8 mouse cellular contexts compared by ENCODE assay signal in genomic region chr13:34154931-34155272, GRCm38 (mm10). TPM values are rescaled to one million over a fixed set of nuclear protein-coding genes. Genes with fewer than 3 reads are reported as not detected.
DNase-seq lines count a peak whose midpoint lies in the region; ATAC-seq and TF ChIP-seq lines count a peak whose summit lies in the region.

No protein-coding gene starts in this region.

- no peak for TF ChIP-seq POLR2A in kidney, adult 2 months (IDR thresholded peaks at IDR 0.05; ENCODE audit: low read depth, low read length)
- TF ChIP-seq POLR2A in myocyte (IDR thresholded peaks at IDR 0.05; ENCODE audit: insufficient read length, low read depth), result no peak

- peak overlapping the region; percentile 35; the same call in 1 of the 2 replicates for H3K4me2 ChIP-seq in liver, embryonic 11.5 days
- H3K4me2 ChIP-seq in myocyte (ENCODE audit: low read depth), result peak overlapping the region; percentile 87

- no peaks in the 10 kb centered on the region for H3K9me3 ChIP-seq in G1E (replicated peaks)
- no peaks in the 10 kb centered on the region for H3K9me3 ChIP-seq in liver, embryonic 11.5 days (ENCODE audit: control insufficient read depth, low read length)

- 14% methylated on average over 3 of the region's 3 CpGs for WGBS in kidney, adult 2 months
- 30% methylated on average over 3 of the region's 3 CpGs for WGBS in liver, embryonic 11.5 days

- 0 out of 2 replicates have a peak overlapping the region, but pooled peaks have one; percentile 16 for H3K27ac ChIP-seq in kidney, adult 2 months (ENCODE audit: insufficient read depth, low read depth, low read length)
- no peak overlapping the region for H3K27ac ChIP-seq in liver, embryonic 11.5 days (ENCODE audit: low read depth, low read length)

- no peak overlapping the region for H3K9ac ChIP-seq in liver, embryonic 11.5 days (ENCODE audit: low read depth, low read length)

- H3K79me2 ChIP-seq in myocyte (ENCODE audit: control insufficient read depth, insufficient read depth), result no peaks in the 10 kb centered on the region

- intact Hi-C loops in gastrocnemius, postnatal 14 days (cut with DNase I; ENCODE audit: low total_unique reads), result loop anchor here (2.0 kb wide), 1 partner anchor 110 kb away; no protein-coding TSS in a partner anchor

- DNase-seq in 416B (ENCODE audit: low read depth) (peak; percentile 77), G1E (ENCODE audit: low spot score) (no peak)
- peak; percentile 90 to 91 for DNase-seq in cerebellum, postnatal 14 days
- peak; percentile 36 for DNase-seq in gastrocnemius, postnatal 14 days
- peak; percentile 83 for DNase-seq in kidney, adult 2 months
- no peak for DNase-seq in liver, embryonic 11.5 days (ENCODE audit: low spot score)
- DNase-seq in thymus, postnatal 10 days (ENCODE audit: low spot score in 2 of 2), result peak; percentile 64 to 80

- peaks cover 29% of the 10 kb centered on the region for H3K4me1 ChIP-seq in G1E (ENCODE audit: insufficient read depth, low read depth, low read length)
- peaks cover 13% of the 10 kb centered on the region for H3K4me1 ChIP-seq in kidney, adult 2 months (ENCODE audit: control insufficient read depth, insufficient read depth, low read length)
- peaks cover 3% of the 10 kb centered on the region; the same call in 1 of the 2 replicates for H3K4me1 ChIP-seq in liver, embryonic 11.5 days (replicated peaks; ENCODE audit: control insufficient read depth, insufficient read depth, low read length)

- H3ac ChIP-seq in myocyte (ENCODE audit: control insufficient read depth, insufficient read length), result no peak overlapping the region

- H3K4me3 ChIP-seq in G1E (ENCODE audit: low read depth, low read length), result no peak overlapping the region
- H3K4me3 ChIP-seq in kidney, adult 2 months (ENCODE audit: insufficient read depth, low read depth, low read length), result peak overlapping the region; percentile 24
- no peak overlapping the region for H3K4me3 ChIP-seq in liver, embryonic 11.5 days (ENCODE audit: low read depth, low read length)
- no peak overlapping the region for H3K4me3 ChIP-seq in myocyte

- no peak for ATAC-seq in G1E (ENCODE audit: extremely low read depth, insufficient number of reproducible peaks, low FRiP score, poor library complexity, severe bottlenecking)
- ATAC-seq in liver, embryonic 11.5 days (replicated peaks; ENCODE audit: low FRiP score), result no peak

- H3K27me3 ChIP-seq in G1E (ENCODE audit: insufficient read depth, low read length) (peaks cover 11% of the 10 kb centered on the region), myocyte (ENCODE audit: control insufficient read depth, insufficient read depth, insufficient read length) (no peaks in the 10 kb centered on the region)
- no peaks in the 10 kb centered on the region for H3K27me3 ChIP-seq in kidney, adult 2 months (replicated peaks; ENCODE audit: control insufficient read depth, insufficient read depth, low read length)
- peaks cover 2% of the 10 kb centered on the region for H3K27me3 ChIP-seq in liver, embryonic 11.5 days (replicated peaks; ENCODE audit: control insufficient read depth, insufficient read depth, low read length)

- H3K36me3 ChIP-seq in G1E (replicated peaks) (no peaks in the 10 kb centered on the region), myocyte (ENCODE audit: control insufficient read depth, insufficient read depth) (no peaks in the 10 kb centered on the region)
- no peaks in the 10 kb centered on the region for H3K36me3 ChIP-seq in kidney, adult 2 months (ENCODE audit: control insufficient read depth, insufficient read depth, low read length)
- no peaks in the 10 kb centered on the region for H3K36me3 ChIP-seq in liver, embryonic 11.5 days (ENCODE audit: control insufficient read depth, insufficient read depth, low read length)

- peak; percentile 34 for TF ChIP-seq CTCF in G1E (IDR thresholded peaks at IDR 0.05; ENCODE audit: low read depth, low read length)
- peak; percentile 60 for TF ChIP-seq CTCF in kidney, adult 2 months (conservative IDR thresholded peaks at IDR 0.05; ENCODE audit: insufficient read depth, insufficient read length, low read depth, low read length)

TF ChIP-seq in myocyte, 11 proteins besides CTCF, POLR2A, EP300 and RAD21:
- no peak for TF ChIP-seq E2F4 (IDR thresholded peaks at IDR 0.05; ENCODE audit: insufficient read depth)
- no peak for TF ChIP-seq REST (IDR thresholded peaks at IDR 0.05; ENCODE audit: insufficient read depth, insufficient read length)
- no peak for TF ChIP-seq CEBPB (IDR thresholded peaks at IDR 0.05; ENCODE audit: insufficient read depth, poor library complexity, severe bottlenecking)

RNA-seq across cellular contexts. Expression of gene Psmg4, which starts 7.9 kb away (rescaled TPM):
- 5.9 and 13.4 TPM in 2 replicates for total RNA-seq in G1E (2014; fragmentation: Nextera tagmentation)
- 126 and 143 TPM in 2 replicates for total RNA-seq in G1E (2017)
- polyA plus RNA-seq in G1E (2012), result 22.7 and 38.1 TPM in 2 replicates
- 10 to 100 TPM; 26.0 to 26.9 TPM for total RNA-seq in gastrocnemius, postnatal 14 days (2021)
- polyA plus RNA-seq in kidney, adult 2 months (2012; rRNA removed), result 88.7 and 96.2 TPM in 2 replicates
- 85.0 and 91.4 TPM in 2 replicates for polyA plus RNA-seq in liver, embryonic 11.5 days (2014; fragmentation: Nextera tagmentation; extraction: Ambion mirVana)
- 176 TPM for polyA plus RNA-seq in myocyte (2012; fragmentation: generic; extraction: Trizol)

RNA-seq across cellular contexts. Expression of gene Tubb2b, which starts 24.6 kb away (rescaled TPM):
- total RNA-seq in G1E (2014; fragmentation: Nextera tagmentation) (3.5 and 4.0 TPM in 2 replicates), G1E (2017) (9.7 and 15.9 TPM in 2 replicates)
- polyA plus RNA-seq in G1E (2012) (2.6 and 3.8 TPM in 2 replicates), myocyte (2012; fragmentation: generic; extraction: Trizol) (438 TPM)
- 1 to 10 TPM; 5.8 to 7.5 TPM for total RNA-seq in gastrocnemius, postnatal 14 days (2021)
- 27.6 and 30.5 TPM in 2 replicates for polyA plus RNA-seq in kidney, adult 2 months (2012; rRNA removed)
- 7.6 and 7.7 TPM in 2 replicates for polyA plus RNA-seq in liver, embryonic 11.5 days (2014; fragmentation: Nextera tagmentation; extraction: Ambion mirVana)

Comparison
In these comparisons a context has a peak if more than half of its experiments do, and no peak if none do; other contexts are left out.
1. DNase-seq: peak in 416B (single experiment), cerebellum, postnatal 14 days (2 of 2), gastrocnemius, postnatal 14 days (single experiment), kidney, adult 2 months (single experiment) and thymus, postnatal 10 days (2 of 2); none in G1E (single experiment) and liver, embryonic 11.5 days (single experiment).
2. RNA of gene Tubb2b, which starts 24.6 kb away (polyA plus RNA-seq): 438 TPM in myocyte (single experiment); 27.6 to 30.5 TPM in kidney, adult 2 months, 7.6 to 7.7 TPM in liver, embryonic 11.5 days and 2.6 to 3.8 TPM in G1E; every median in the first group is over 10 times any median in the second.